Mouse (Mus musculus) MEL (cell line): ENCODE data around the gene Sgms1. TPM values are rescaled to one million over a fixed set of nuclear protein-coding genes. Genes with fewer than 3 reads are reported as not detected.

Source experiments
- DNase-seq: peaks from one replicate; pipeline ENCODE4 v3.0.0; 2011; ENCODE audit warnings: low read depth, low spot score
- H3K27ac ChIP-seq: 2 replicates; pipeline ENCODE4 v1.5.1; 2012; ENCODE audit warnings: low read depth, mild to moderate bottlenecking, control low read depth, low read length, moderate library complexity; ENCODE audit not compliant: control insufficient read depth
- H3K27me3 ChIP-seq, 2 experiments: fragments of 150-350 bp in 1 of 2; sonication (generic) in 1 of 2; 2 replicates each; pipeline ENCODE4 v1.6.1; 2012; ENCODE audit warnings: low read length in 2 of 2, mild to moderate bottlenecking in 2 of 2, improper control_type of control experiment in 1 of 2, moderate library complexity in 1 of 2; ENCODE audit not compliant: insufficient read depth in 2 of 2, control insufficient read depth in 1 of 2
- H3K36me3 ChIP-seq, 2 experiments: 2 replicates each; pipeline ENCODE4 v1.6.1; 2012 to 2014; ENCODE audit warnings: low read length in 2 of 2, improper control_type of control experiment in 1 of 2, inconsistent platforms in 1 of 2, mild to moderate bottlenecking in 1 of 2; ENCODE audit not compliant: insufficient read depth in 2 of 2, control insufficient read depth in 1 of 2
- H3K4me1 ChIP-seq, 2 experiments: fragments of 150-350 bp in 1 of 2; sonication (generic) in 1 of 2; 2 replicates each; pipeline ENCODE4 v1.6.1; 2012; ENCODE audit warnings: low read length in 2 of 2, improper control_type of control experiment in 1 of 2, mild to moderate bottlenecking in 1 of 2; ENCODE audit not compliant: insufficient read depth in 2 of 2, control insufficient read depth in 1 of 2
- H3K4me3 ChIP-seq, 2 experiments: fragments of 150-350 bp in 1 of 2; sonication (generic) in 1 of 2; 2 replicates each; pipeline ENCODE4 v1.5.1; 2012; ENCODE audit warnings: low read depth in 2 of 2, low read length in 2 of 2, mild to moderate bottlenecking in 2 of 2, moderate library complexity in 2 of 2, control low read depth in 1 of 2, improper control_type of control experiment in 1 of 2; ENCODE audit not compliant: control insufficient read depth in 1 of 2, insufficient read depth in 1 of 2
- H3K79me2 ChIP-seq: 2 replicates; pipeline ENCODE4 v1.6.1; 2012; ENCODE audit warnings: mild to moderate bottlenecking, low read length, moderate library complexity; ENCODE audit not compliant: control insufficient read depth, poor library complexity, insufficient read depth
- H3K9ac ChIP-seq: 2 replicates; pipeline ENCODE4 v1.6.1; 2012; ENCODE audit warnings: low read depth, mild to moderate bottlenecking, control low read depth, low read length, moderate library complexity; ENCODE audit not compliant: control insufficient read depth, poor library complexity, severe bottlenecking
- H3K9me3 ChIP-seq: fragments of 150-350 bp; sonication (generic); replicated peaks from 2 replicates; pipeline ENCODE4 v1.6.1; 2012; ENCODE audit warnings: mild to moderate bottlenecking, low read length, improper control_type of control experiment, moderate library complexity; ENCODE audit not compliant: insufficient read depth
- BHLHE40 ChIP-seq: IDR thresholded peaks from 2 replicates; pipeline ENCODE4 v1.6.1; 2012; ENCODE audit warnings: low read depth, mild to moderate bottlenecking, inconsistent platforms, low read length, improper control_type of control experiment, borderline replicate concordance
- CHD1 ChIP-seq: IDR thresholded peaks from 2 replicates; pipeline ENCODE4 v1.6.1; 2012; ENCODE audit warnings: low read depth, mild to moderate bottlenecking, inconsistent platforms, low read length, improper control_type of control experiment
- E2F4 ChIP-seq: IDR thresholded peaks from 2 replicates; pipeline ENCODE4 v1.6.1; 2011; ENCODE audit warnings: low read depth, low read length, improper control_type of control experiment, borderline replicate concordance
- EP300 ChIP-seq, 2 experiments: IDR thresholded peaks; 2 replicates each; pipeline ENCODE4 v1.6.1; 2011; ENCODE audit warnings: improper control_type of control experiment in 2 of 2, low read length in 2 of 2, low read depth in 1 of 2, mild to moderate bottlenecking in 1 of 2
- GATA1 ChIP-seq: IDR thresholded peaks from 2 replicates; pipeline ENCODE4 v1.6.1; 2011; ENCODE audit warnings: low read depth, low read length, improper control_type of control experiment
- JUND ChIP-seq: IDR thresholded peaks from 2 replicates; pipeline ENCODE4 v1.6.1; 2011; ENCODE audit warnings: low read depth, mild to moderate bottlenecking, improper control_type of control experiment, low read length
- KAT2A ChIP-seq: conservative IDR thresholded peaks from 2 replicates; pipeline ENCODE4 v1.6.1; 2012; ENCODE audit warnings: low read depth, low read length, improper control_type of control experiment, inconsistent platforms
- MAFK ChIP-seq: IDR thresholded peaks from 2 replicates; pipeline ENCODE4 v1.6.1; 2011; ENCODE audit warnings: low read depth, mild to moderate bottlenecking, low read length, improper control_type of control experiment, borderline replicate concordance
- MAZ ChIP-seq: IDR thresholded peaks from 2 replicates; pipeline ENCODE4 v1.6.1; 2012; ENCODE audit warnings: low read depth, mild to moderate bottlenecking, inconsistent platforms, low read length, improper control_type of control experiment
- MEF2A ChIP-seq: IDR thresholded peaks from 2 replicates; pipeline ENCODE4 v1.6.1; 2014; ENCODE audit warnings: low read depth, mild to moderate bottlenecking, inconsistent platforms, low read length, improper control_type of control experiment; ENCODE audit not compliant: poor library complexity, insufficient replicate concordance, severe bottlenecking; ENCODE audit errors: extremely low read depth
- MYB ChIP-seq: IDR thresholded peaks from 2 replicates; pipeline ENCODE4 v1.6.1; 2011; ENCODE audit warnings: mild to moderate bottlenecking, low read depth, low read length, improper control_type of control experiment
- MYC ChIP-seq: IDR thresholded peaks from 2 replicates; pipeline ENCODE4 v1.6.1; 2011; ENCODE audit warnings: low read depth, mild to moderate bottlenecking, low read length, improper control_type of control experiment, moderate library complexity
- NRF1 ChIP-seq: IDR thresholded peaks from 2 replicates; pipeline ENCODE4 v1.6.1; 2014; ENCODE audit warnings: low read depth, mild to moderate bottlenecking, inconsistent platforms, low read length, improper control_type of control experiment, moderate library complexity; ENCODE audit not compliant: poor library complexity, insufficient read depth, severe bottlenecking
- POLR2AphosphoS2 ChIP-seq: IDR thresholded peaks from 2 replicates; pipeline ENCODE4 v1.6.1; 2011; ENCODE audit warnings: low read length, improper control_type of control experiment
- POLR2AphosphoS5 ChIP-seq: IDR thresholded peaks from 2 replicates; pipeline ENCODE4 v1.6.1; 2012; ENCODE audit warnings: low read depth, borderline replicate concordance, mild to moderate bottlenecking, inconsistent platforms, low read length, moderate library complexity, mixed read lengths
- RAD21 ChIP-seq: IDR thresholded peaks from 2 replicates; pipeline ENCODE4 v1.6.1; 2011; ENCODE audit warnings: mild to moderate bottlenecking, low read depth, low read length, improper control_type of control experiment
- UBTF ChIP-seq: IDR thresholded peaks from 2 replicates; pipeline ENCODE4 v1.6.1; 2012; ENCODE audit warnings: low read depth, mild to moderate bottlenecking, inconsistent platforms, low read length, improper control_type of control experiment, moderate library complexity, borderline replicate concordance; ENCODE audit not compliant: insufficient read depth
- ZKSCAN1 ChIP-seq: IDR thresholded peaks from 2 replicates; pipeline ENCODE4 v1.6.1; 2012; ENCODE audit warnings: low read depth, mild to moderate bottlenecking, inconsistent platforms, low read length, improper control_type of control experiment, moderate library complexity
- ZNF384 ChIP-seq: IDR thresholded peaks from 2 replicates; pipeline ENCODE4 v1.6.1; 2012; ENCODE audit warnings: low read depth, mild to moderate bottlenecking, inconsistent platforms, low read length, improper control_type of control experiment
- polyA plus RNA-seq, 2 experiments: library from polyadenylated mRNA; stranded (reverse) in 1 of 2; unstranded in 1 of 2; fragments of >175 nt in 1 of 2; fragments of >200 nt in 1 of 2; gene quantifications; 2 replicates each; pipeline versions ENCODE4 v1.2.1 to v1.2.4; 2012; ENCODE audit warnings: low replicate concordance in 2 of 2, low read depth in 1 of 2; ENCODE audit not compliant: insufficient read length in 2 of 2, insufficient read depth in 1 of 2, missing spikeins in 1 of 2
- total RNA-seq: library from RNA; depleted of rRNA; stranded (reverse); fragments of 300-350 nt; gene quantifications from 2 replicates; pipeline ENCODE4 v1.2.3, GENCODE M21; 2012

The Sgms1 gene
- total and polyA plus RNA-seq, 3 experiments = 16.3 to 18.5 TPM; not detected in 1

DNA sequence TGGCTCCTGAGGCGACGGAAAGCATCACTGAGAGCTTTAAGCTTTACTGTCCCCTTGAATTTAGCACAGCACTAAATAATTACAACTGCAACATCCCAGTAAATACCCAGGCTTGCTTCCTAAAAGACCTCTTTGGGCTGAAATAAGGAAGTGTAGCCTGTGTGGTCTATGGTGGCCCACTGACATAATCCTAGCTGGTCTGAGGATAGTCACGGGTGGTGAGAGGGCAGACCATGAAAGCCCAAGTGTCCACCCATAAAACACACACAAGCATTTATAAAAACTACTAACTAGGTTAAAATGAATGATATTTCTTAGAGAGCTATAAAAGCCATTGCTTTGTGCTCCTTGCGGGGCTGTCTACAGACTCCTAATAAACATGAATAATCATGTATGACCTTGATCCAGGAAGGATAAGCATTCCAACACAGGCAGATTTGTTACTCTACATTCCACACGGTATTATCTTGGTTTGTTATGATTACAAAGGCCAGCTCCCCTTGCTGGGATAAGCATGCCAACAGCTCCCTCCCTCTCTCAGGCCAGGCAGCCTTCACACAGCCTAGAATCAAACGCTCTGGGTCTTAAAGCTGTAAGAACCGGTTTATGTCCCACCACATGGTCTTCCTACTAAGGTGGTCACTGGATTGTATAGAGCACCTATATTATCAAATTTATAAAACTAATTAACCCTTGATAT, 40.4 kb downstream of the Sgms1 start:
- no peak for DNase-seq
- no peaks in the 10 kb centered on the region; the same call in 1 of the 2 replicates for H3K79me2 ChIP-seq
- no peaks in the 10 kb centered on the region for H3K9me3 ChIP-seq
- no peaks in the 10 kb centered on the region for H3K27me3 ChIP-seq
- H3K9ac ChIP-seq = no peak overlapping the region
- no peak overlapping the region for H3K27ac ChIP-seq
- H3K4me3 ChIP-seq = no peak overlapping the region
- TF ChIP-seq MAZ (no peak), ZKSCAN1 (no peak), POLR2AphosphoS2 (no peak), MYB (no peak), EP300 (IDR thresholded peaks at IDR 0.05; ENCODE audit: low read depth in 1 of 2, low read length in 2 of 2) (no peak), RAD21 (no peak), GATA1 (no peak), POLR2AphosphoS5 (no peak), MYC (no peak), ZNF384 (no peak), CHD1 (no peak), BHLHE40 (no peak), MEF2A (no peak)
- TF ChIP-seq, all 39 proteins: peak for 0
- peaks cover 0 to 1% of the 10 kb centered on the region in 2 experiments; a peak in 1 of 4 replicates for H3K4me1 ChIP-seq
- peaks cover 1 to 2% of the 10 kb centered on the region in 2 experiments; a peak in 2 of 4 replicates for H3K36me3 ChIP-seq

DNA sequence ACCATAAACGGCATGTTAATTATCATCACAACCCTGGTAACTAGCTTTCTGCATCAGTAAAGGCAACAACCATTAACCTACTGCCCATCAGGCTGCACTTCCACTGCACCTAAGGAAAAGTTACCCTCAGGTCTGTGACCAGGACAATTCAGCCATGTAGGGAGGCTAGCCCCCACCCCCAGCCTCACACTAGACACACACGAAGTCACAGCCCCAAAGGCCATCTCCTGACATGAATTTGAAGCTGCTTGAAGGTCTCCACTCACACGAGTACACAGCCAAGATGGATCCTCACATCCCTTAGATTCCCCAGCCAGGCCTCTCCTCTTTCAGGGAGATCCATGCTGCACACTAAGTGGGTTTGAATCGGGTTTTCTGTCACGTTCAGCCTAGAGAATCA, 42.0 kb downstream of the Sgms1 start:
- no peak overlapping the region for H3K27ac ChIP-seq
- no peaks in the 10 kb centered on the region; the same call in 1 of the 2 replicates for H3K79me2 ChIP-seq
- H3K36me3 ChIP-seq = peaks cover 2 to 12% of the 10 kb centered on the region in 2 experiments; a peak in 3 of 4 replicates
- no peak for DNase-seq
- no peaks in the 10 kb centered on the region for H3K9me3 ChIP-seq
- H3K4me3 ChIP-seq = no peak overlapping the region
- no peak overlapping the region for H3K9ac ChIP-seq
- peaks cover 5 to 6% of the 10 kb centered on the region in 2 experiments for H3K4me1 ChIP-seq
- no peak for TF ChIP-seq BHLHE40
- TF ChIP-seq JUND = no peak
- TF ChIP-seq UBTF = no peak
- no peak for TF ChIP-seq MAFK
- no peak for TF ChIP-seq KAT2A
- TF ChIP-seq GATA1 = no peak
- TF ChIP-seq NRF1 = no peak
- no peak for TF ChIP-seq E2F4
- no peak for TF ChIP-seq ZNF384
- TF ChIP-seq ZKSCAN1 = no peak
- no peak for TF ChIP-seq MEF2A
- H3K27me3 ChIP-seq = no peaks in the 10 kb centered on the region
